Mouse (Mus musculus) hindbrain, embryonic 13.5 days (tissue): Measurements from ENCODE around the gene Ahctf1. TPM values are rescaled to one million over a fixed set of nuclear protein-coding genes. Genes with fewer than 3 reads are reported as not detected.

Experiments
- ATAC-seq: fragments of 200-750 bp; cut with Nextera tagmentation; 2 replicates; pipeline ENCODE4 v1.8.0; 2017; ENCODE audit warnings: moderate TSS enrichment; ENCODE audit not compliant: low FRiP score
- H3K27ac ChIP-seq: fragments of 300-500 bp; sonication (generic); 2 replicates; pipeline ENCODE4 v1.5.1; 2015; ENCODE audit warnings: inconsistent platforms, mild to moderate bottlenecking, moderate library complexity
- H3K27me3 ChIP-seq: fragments of 300-500 bp; sonication (generic); 2 replicates; pipeline ENCODE4 v1.6.1; 2015; ENCODE audit warnings: mild to moderate bottlenecking, inconsistent platforms
- H3K36me3 ChIP-seq: fragments of 300-500 bp; sonication (generic); 2 replicates; pipeline ENCODE4 v1.6.1; 2015; ENCODE audit warnings: mild to moderate bottlenecking, inconsistent platforms
- H3K4me1 ChIP-seq: fragments of 300-500 bp; sonication (generic); replicated peaks from 2 replicates; pipeline ENCODE4 v1.6.1; 2015; ENCODE audit warnings: inconsistent platforms
- H3K4me2 ChIP-seq: fragments of 300-500 bp; sonication (generic); 2 replicates; pipeline ENCODE4 v1.6.1; 2015; ENCODE audit warnings: inconsistent platforms, mild to moderate bottlenecking, moderate library complexity
- H3K4me3 ChIP-seq: fragments of 300-500 bp; sonication (generic); 2 replicates; pipeline ENCODE4 v1.5.1; 2015; ENCODE audit warnings: mild to moderate bottlenecking, inconsistent platforms
- H3K9ac ChIP-seq: fragments of 300-500 bp; sonication (generic); 2 replicates; pipeline ENCODE4 v1.6.1; 2015; ENCODE audit warnings: mild to moderate bottlenecking, inconsistent platforms
- H3K9me3 ChIP-seq: fragments of 300-500 bp; sonication (generic); 2 replicates; pipeline ENCODE4 v1.6.1; 2016; ENCODE audit warnings: inconsistent platforms
- WGBS: fragments of 180-500 bp; shearing (Covaris S2); methylation state at CpG from one replicate; pipeline ENCODE4 v1.1.7; 2015; 5-methylcytosine and 5-hydroxymethylcytosine counted together
- polyA plus RNA-seq: library from polyadenylated mRNA; unstranded; fragments of >200 nt; fragmentation: Nextera tagmentation; extraction: Ambion mirVana; gene quantifications from 2 replicates; pipeline ENCODE4 v1.2.1, GENCODE M21; 2015

Ahctf1 gene
- polyA plus RNA-seq: 17.0 and 21.5 TPM in 2 replicates

DNA sequence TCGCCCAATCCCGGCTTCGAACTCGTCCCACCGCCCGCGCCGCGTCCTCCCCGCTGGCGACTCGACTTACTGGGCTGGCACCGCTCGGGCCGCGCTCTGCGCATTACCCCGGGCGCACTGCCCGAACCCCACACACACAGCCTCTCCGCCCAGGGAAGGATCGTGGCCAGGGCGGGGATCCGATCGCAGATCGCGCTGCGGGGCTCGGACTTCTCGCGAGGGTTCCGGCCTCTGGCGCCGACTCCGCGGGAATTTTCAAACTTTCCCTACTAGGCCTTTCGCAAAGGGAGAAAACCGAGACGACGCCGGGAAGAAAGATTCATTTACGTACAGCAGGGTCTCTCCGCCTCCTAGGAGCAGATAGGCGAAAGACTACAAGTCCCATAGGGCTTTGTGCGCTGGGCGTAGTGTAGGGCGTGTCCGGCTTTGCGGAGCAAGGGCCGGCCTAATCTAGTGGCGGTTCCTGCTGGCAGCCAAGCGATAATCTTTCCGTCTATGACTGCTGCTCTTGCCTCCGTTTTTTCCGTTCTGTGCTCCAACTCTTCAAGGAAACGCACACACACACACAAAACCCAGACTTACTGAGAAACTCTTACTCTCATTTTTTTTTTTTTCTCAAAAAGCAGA lies at the start of gene Ahctf1:
Gene Ahctf1, minus strand, starts transcription at position 168 of the 627 bp plus-strand sequence.
- ATAC-seq: peak; percentile 99

DNA sequence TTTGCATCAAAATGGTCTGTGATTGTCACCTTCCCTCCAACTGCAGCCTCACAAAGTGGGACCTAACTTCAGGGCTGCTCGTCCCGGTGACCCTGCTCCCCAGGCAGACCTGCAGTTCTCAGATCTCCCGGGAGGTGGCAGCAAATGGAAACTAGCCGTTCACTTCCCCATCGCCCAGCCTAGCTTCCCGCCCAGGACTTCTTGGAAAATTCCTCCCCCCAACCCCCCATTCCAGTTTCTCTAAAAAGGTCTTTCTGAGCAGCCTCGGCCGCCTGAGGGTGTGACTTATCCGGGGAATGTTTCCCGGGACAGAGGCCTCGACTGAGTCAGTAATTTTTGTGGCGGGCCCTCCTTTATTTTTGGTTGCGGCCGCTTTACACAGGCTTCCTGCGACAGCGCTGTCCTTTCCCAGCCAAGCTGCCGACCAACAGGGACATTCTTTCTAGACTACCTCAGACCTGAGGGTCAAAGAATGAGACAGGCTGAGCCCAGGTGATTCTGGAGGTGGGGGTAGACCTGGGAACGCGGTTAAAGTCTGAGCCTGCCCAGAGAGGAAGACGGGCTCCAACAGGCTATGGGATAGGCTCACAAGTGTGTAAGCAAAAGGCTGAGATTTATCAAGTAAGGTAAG lies 44.4 kb upstream of the Ahctf1 start:
- WGBS: 3% methylated on average over 20 of the region's 20 CpGs
- Histone ChIP-seq H3K9ac (peak overlapping the region; percentile 62), H3K36me3 (no peaks in the 10 kb centered on the region), H3K9me3 (no peaks in the 10 kb centered on the region), H3K4me1 (no peaks in the 10 kb centered on the region; the same call in 1 of the 2 replicates), H3K27me3 (peaks cover 4% of the 10 kb centered on the region; the same call in 1 of the 2 replicates), H3K4me2 (peak overlapping the region; percentile 65), H3K27ac (no peak overlapping the region), H3K4me3 (peak overlapping the region; percentile 45)
- peak; percentile 76; the same call in 1 of the 2 replicates for ATAC-seq

More for the DNA sequence above, at the start of gene Ahctf1:
- H3K4me2 ChIP-seq: peak within 1 kb of the TSS; percentile 93
- WGBS: under 1% methylated on average over 56 of the region's 56 CpGs
- H3K4me1 ChIP-seq: peaks cover 24% of the 10 kb centered on the region
- no peaks in the 10 kb centered on the region for H3K9me3 ChIP-seq
- peak within 1 kb of the TSS; percentile 93 for H3K9ac ChIP-seq
- peak within 1 kb of the TSS; percentile 93 for H3K4me3 ChIP-seq
- H3K27ac ChIP-seq: peak within 1 kb of the TSS; percentile 96
- H3K36me3 ChIP-seq: peaks cover 4% of the 10 kb centered on the region; the same call in 1 of the 2 replicates
- H3K27me3 ChIP-seq: no peaks in the 10 kb centered on the region

- peaks cover 4% of the 10 kb centered on the region; the same call in 1 of the 2 replicates for H3K27me3 ChIP-seq
- ATAC-seq: no peak
- WGBS: 53% methylated on average over 7 of the region's 7 CpGs
- no peaks in the 10 kb centered on the region for H3K9me3 ChIP-seq
- H3K27ac ChIP-seq: no peak overlapping the region
- no peaks in the 10 kb centered on the region; the same call in 1 of the 2 replicates for H3K4me1 ChIP-seq
- H3K4me3 ChIP-seq: no peak overlapping the region
- H3K4me2 ChIP-seq: no peak overlapping the region
- no peak overlapping the region for H3K9ac ChIP-seq
- H3K36me3 ChIP-seq: no peaks in the 10 kb centered on the region
Observed at GRCm38 (mm10) chr1:179847173-179847572, 43.7 kb upstream of the Ahctf1 start.

- Histone ChIP-seq H3K27me3 (peaks cover 4% of the 10 kb centered on the region; the same call in 1 of the 2 replicates), H3K4me3 (no peak overlapping the region), H3K4me2 (no peak overlapping the region), H3K36me3 (no peaks in the 10 kb centered on the region), H3K4me1 (no peaks in the 10 kb centered on the region; the same call in 1 of the 2 replicates), H3K9ac (no peak overlapping the region), H3K27ac (no peak overlapping the region), H3K9me3 (no peaks in the 10 kb centered on the region)
- WGBS: 85% methylated on average over 16 of the region's 16 CpGs
- ATAC-seq: no peak
Observed at GRCm38 (mm10) chr1:179845832-179846499, 42.5 kb upstream of the Ahctf1 start.

- Histone ChIP-seq H3K9ac (no peak overlapping the region), H3K4me2 (no peak overlapping the region), H3K27me3 (peaks cover 4% of the 10 kb centered on the region; the same call in 1 of the 2 replicates), H3K9me3 (no peaks in the 10 kb centered on the region), H3K4me3 (no peak overlapping the region), H3K4me1 (no peaks in the 10 kb centered on the region; the same call in 1 of the 2 replicates), H3K27ac (no peak overlapping the region), H3K36me3 (no peaks in the 10 kb centered on the region)
- 25% methylated on average over 5 of the region's 5 CpGs for WGBS
- ATAC-seq: no peak
Observed at GRCm38 (mm10) chr1:179844894-179845293, 41.4 kb upstream of the Ahctf1 start.

DNA sequence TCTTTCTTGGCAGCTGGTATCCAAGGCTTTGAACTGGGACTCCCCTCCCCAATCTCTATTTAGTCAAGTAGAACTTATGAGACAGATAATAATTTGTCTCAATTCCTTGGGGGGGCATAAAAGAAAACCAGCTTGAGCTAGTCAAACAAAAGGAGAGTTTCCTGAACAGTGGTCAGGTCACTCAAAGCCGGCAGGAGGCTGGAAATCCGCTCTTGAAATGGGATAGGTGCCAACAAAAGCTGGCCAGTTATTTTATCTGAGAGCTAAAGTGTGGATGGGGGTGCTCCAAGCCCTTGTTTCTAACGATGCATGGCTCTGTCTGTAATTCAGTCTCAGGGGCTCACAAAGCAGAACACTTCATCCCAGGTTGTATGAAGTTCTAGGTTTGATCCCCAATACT lies 40.5 kb upstream of the Ahctf1 start:
- Histone ChIP-seq H3K9me3 (no peaks in the 10 kb centered on the region), H3K4me1 (no peaks in the 10 kb centered on the region; the same call in 1 of the 2 replicates), H3K27ac (no peak overlapping the region), H3K4me2 (no peak overlapping the region), H3K27me3 (peaks cover 4% of the 10 kb centered on the region; the same call in 1 of the 2 replicates), H3K4me3 (no peak overlapping the region), H3K9ac (no peak overlapping the region), H3K36me3 (no peaks in the 10 kb centered on the region)
- no peak for ATAC-seq
- 45% methylated on average over 3 of the region's 3 CpGs for WGBS

- Histone ChIP-seq H3K4me3 (no peak overlapping the region), H3K27ac (no peak overlapping the region), H3K4me1 (no peaks in the 10 kb centered on the region), H3K4me2 (no peak overlapping the region), H3K9me3 (no peaks in the 10 kb centered on the region), H3K27me3 (no peaks in the 10 kb centered on the region), H3K9ac (no peak overlapping the region), H3K36me3 (no peaks in the 10 kb centered on the region)
- no peak for ATAC-seq
- WGBS: 75% methylated on average over 7 of the region's 7 CpGs
Observed at GRCm38 (mm10) chr1:179842568-179842967, 39.1 kb upstream of the Ahctf1 start.

- no peaks in the 10 kb centered on the region for H3K36me3 ChIP-seq
- no peaks in the 10 kb centered on the region for H3K27me3 ChIP-seq
- H3K9ac ChIP-seq: no peak overlapping the region
- 96% methylated on average over 7 of the region's 7 CpGs for WGBS
- H3K4me2 ChIP-seq: no peak overlapping the region
- no peak for ATAC-seq
- no peaks in the 10 kb centered on the region for H3K4me1 ChIP-seq
- no peak overlapping the region for H3K4me3 ChIP-seq
- no peak overlapping the region for H3K27ac ChIP-seq
- H3K9me3 ChIP-seq: peaks cover 4% of the 10 kb centered on the region; the same call in 1 of the 2 replicates
Observed at GRCm38 (mm10) chr1:179836426-179837404, 33.2 kb upstream of the Ahctf1 start.

- Histone ChIP-seq H3K36me3 (no peaks in the 10 kb centered on the region), H3K4me2 (no peak overlapping the region), H3K9me3 (peaks cover 4% of the 10 kb centered on the region; the same call in 1 of the 2 replicates), H3K27me3 (no peaks in the 10 kb centered on the region), H3K27ac (no peak overlapping the region), H3K4me3 (no peak overlapping the region), H3K9ac (no peak overlapping the region), H3K4me1 (no peaks in the 10 kb centered on the region)
- WGBS: 100% methylated on average over 1 of the region's 1 CpGs
- ATAC-seq: no peak
Observed at GRCm38 (mm10) chr1:179835753-179836425, 32.4 kb upstream of the Ahctf1 start.

GRCm38 (mm10) chr1:179833596-179833995 lies 30.1 kb upstream of the Ahctf1 start:
- peaks cover 4% of the 10 kb centered on the region; the same call in 1 of the 2 replicates for H3K9me3 ChIP-seq
- WGBS: 90% methylated on average over 1 of the region's 1 CpGs
- no peak for ATAC-seq

GRCm38 (mm10) chr1:179832710-179833240 lies 29.3 kb upstream of the Ahctf1 start:
- Histone ChIP-seq H3K36me3 (no peaks in the 10 kb centered on the region), H3K9ac (no peak overlapping the region), H3K4me2 (no peak overlapping the region), H3K4me1 (no peaks in the 10 kb centered on the region), H3K27me3 (no peaks in the 10 kb centered on the region), H3K4me3 (no peak overlapping the region), H3K27ac (no peak overlapping the region), H3K9me3 (peaks cover 4% of the 10 kb centered on the region; the same call in 1 of the 2 replicates)
- 88% methylated on average over 7 of the region's 7 CpGs for WGBS
- ATAC-seq: no peak

More at GRCm38 (mm10) chr1:179833596-179833995, 30.1 kb upstream of the Ahctf1 start:
- Histone ChIP-seq H3K4me2 (no peak overlapping the region), H3K4me1 (no peaks in the 10 kb centered on the region), H3K27me3 (no peaks in the 10 kb centered on the region), H3K27ac (no peak overlapping the region), H3K9ac (no peak overlapping the region), H3K4me3 (no peak overlapping the region), H3K36me3 (no peaks in the 10 kb centered on the region)
